Mouse (Mus musculus) midbrain, embryonic 12.5 days (tissue): ENCODE results near the gene Lmod2. TPM values are rescaled to one million over a fixed set of nuclear protein-coding genes. Genes with fewer than 3 reads are reported as not detected.

Source experiments
- ATAC-seq: fragments of 200-750 bp; cut with Nextera tagmentation; 2 replicates; pipeline ENCODE4 v1.8.0; 2017; ENCODE audit warnings: low read depth, moderate TSS enrichment, moderate library complexity; ENCODE audit not compliant: low FRiP score
- H3K27ac ChIP-seq: fragments of 300-500 bp; sonication (generic); replicated peaks from 2 replicates; pipeline ENCODE4 v1.5.1; 2016; ENCODE audit warnings: mild to moderate bottlenecking
- H3K27me3 ChIP-seq: fragments of 300-500 bp; sonication (generic); 2 replicates; pipeline ENCODE4 v1.6.1; 2016; ENCODE audit warnings: mild to moderate bottlenecking
- H3K36me3 ChIP-seq: fragments of 300-500 bp; sonication (generic); 2 replicates; pipeline ENCODE4 v1.6.1; 2016
- H3K4me1 ChIP-seq: fragments of 300-500 bp; sonication (generic); 2 replicates; pipeline ENCODE4 v1.6.1; 2016
- H3K4me2 ChIP-seq: fragments of 300-500 bp; sonication (generic); replicated peaks from 2 replicates; pipeline ENCODE4 v1.6.1; 2016; ENCODE audit warnings: mild to moderate bottlenecking, moderate library complexity
- H3K4me3 ChIP-seq: fragments of 300-500 bp; sonication (generic); 2 replicates; pipeline ENCODE4 v1.5.1; 2016; ENCODE audit warnings: mild to moderate bottlenecking
- H3K9ac ChIP-seq: fragments of 300-500 bp; sonication (generic); replicated peaks from 2 replicates; pipeline ENCODE4 v1.6.1; 2016; ENCODE audit warnings: mild to moderate bottlenecking, moderate library complexity
- H3K9me3 ChIP-seq: fragments of 300-500 bp; sonication (generic); 2 replicates; pipeline ENCODE4 v1.6.1; 2016; ENCODE audit warnings: mild to moderate bottlenecking
- WGBS: fragments of 180-500 bp; shearing (Covaris S2); methylation state at CpG from one replicate; pipeline ENCODE4 v1.1.7; 2016; 5-methylcytosine and 5-hydroxymethylcytosine counted together
- polyA plus RNA-seq: library from polyadenylated mRNA; unstranded; fragments of >200 nt; fragmentation: Nextera tagmentation; extraction: Ambion mirVana; gene quantifications from 2 replicates; pipeline ENCODE4 v1.2.1, GENCODE M21; 2016

Gene Lmod2
- polyA plus RNA-seq, 1 experiment from 2014 or later, result not detected

DNA sequence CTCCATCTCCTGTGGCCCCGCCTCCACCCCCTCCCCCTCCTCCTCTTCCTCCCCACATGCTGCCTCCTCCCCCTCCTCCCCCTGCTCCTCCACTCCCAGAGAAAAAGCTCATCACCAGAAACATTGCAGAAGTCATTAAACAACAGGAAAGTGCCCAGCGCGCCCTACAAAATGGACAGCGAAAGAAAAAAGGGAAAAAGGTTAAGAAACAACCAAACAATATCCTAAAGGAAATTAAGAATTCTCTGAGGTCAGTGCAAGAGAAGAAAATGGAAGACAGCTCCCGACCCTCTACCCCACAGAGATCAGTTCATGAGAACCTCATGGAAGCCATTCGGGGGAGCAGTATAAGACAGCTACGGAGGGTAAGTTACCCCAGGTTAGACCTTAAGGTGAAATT lies 6.7 kb downstream of the Lmod2 start:
- no peaks in the 10 kb centered on the region for H3K27me3 ChIP-seq
- 92% methylated on average over 7 of the region's 7 CpGs for WGBS
- no peaks in the 10 kb centered on the region for H3K36me3 ChIP-seq
- H3K9ac ChIP-seq, result no peak overlapping the region
- H3K9me3 ChIP-seq, result no peaks in the 10 kb centered on the region
- H3K4me2 ChIP-seq, result no peak overlapping the region
- H3K4me1 ChIP-seq, result no peaks in the 10 kb centered on the region
- no peak overlapping the region for H3K4me3 ChIP-seq
- H3K27ac ChIP-seq, result no peak overlapping the region
- no peak for ATAC-seq

DNA sequence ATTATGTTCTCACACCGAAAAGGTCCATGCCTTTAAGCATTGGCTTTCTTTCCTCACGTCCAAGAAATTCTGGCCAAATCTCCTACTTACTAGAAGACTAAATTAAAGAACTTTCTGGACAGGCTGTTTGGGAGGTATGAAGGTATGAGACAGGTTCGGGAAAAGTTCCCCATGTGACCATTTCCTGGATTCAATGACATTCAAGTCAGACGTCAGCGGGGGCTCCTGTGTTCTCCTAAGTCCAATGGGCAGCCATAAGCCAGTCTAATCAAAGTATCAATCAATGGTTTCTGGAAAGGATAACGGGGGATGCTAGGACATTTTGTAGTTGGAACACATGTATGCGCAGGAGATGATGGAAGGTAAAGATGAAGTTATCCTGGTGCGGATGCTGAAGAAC lies 8.1 kb downstream of the Lmod2 start:
- Histone ChIP-seq H3K36me3 (no peaks in the 10 kb centered on the region), H3K4me3 (no peak overlapping the region), H3K4me2 (no peak overlapping the region), H3K27me3 (no peaks in the 10 kb centered on the region), H3K9me3 (no peaks in the 10 kb centered on the region), H3K27ac (no peak overlapping the region), H3K4me1 (no peaks in the 10 kb centered on the region), H3K9ac (no peak overlapping the region)
- ATAC-seq, result no peak
- 91% methylated on average over 8 of the region's 8 CpGs for WGBS

DNA sequence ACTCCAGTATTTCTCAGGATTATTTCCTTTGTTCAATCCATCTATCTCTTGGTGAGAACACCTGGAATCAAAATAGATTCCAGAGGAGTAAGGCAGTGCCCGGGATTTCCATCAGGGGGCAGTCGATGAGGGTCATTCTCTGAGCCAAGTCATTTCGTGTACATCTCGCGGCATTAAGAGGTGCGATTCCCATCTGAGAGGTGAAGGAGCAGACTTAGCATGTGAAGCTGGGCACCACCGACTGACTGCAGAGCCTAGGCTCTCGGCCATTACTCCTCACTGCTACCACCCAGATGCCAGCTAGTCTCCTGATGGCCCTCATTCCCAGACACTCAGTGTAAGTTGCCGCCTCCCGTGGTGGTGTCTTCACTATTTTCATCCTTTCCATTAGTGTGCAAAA lies 8.9 kb downstream of the Lmod2 start:
- no peak for ATAC-seq
- no peak overlapping the region for H3K4me2 ChIP-seq
- no peak overlapping the region for H3K9ac ChIP-seq
- no peaks in the 10 kb centered on the region for H3K27me3 ChIP-seq
- no peaks in the 10 kb centered on the region for H3K9me3 ChIP-seq
- no peak overlapping the region for H3K4me3 ChIP-seq
- H3K36me3 ChIP-seq, result no peaks in the 10 kb centered on the region
- WGBS, result 83% methylated on average over 10 of the region's 10 CpGs
- H3K27ac ChIP-seq, result no peak overlapping the region
- H3K4me1 ChIP-seq, result no peaks in the 10 kb centered on the region

DNA sequence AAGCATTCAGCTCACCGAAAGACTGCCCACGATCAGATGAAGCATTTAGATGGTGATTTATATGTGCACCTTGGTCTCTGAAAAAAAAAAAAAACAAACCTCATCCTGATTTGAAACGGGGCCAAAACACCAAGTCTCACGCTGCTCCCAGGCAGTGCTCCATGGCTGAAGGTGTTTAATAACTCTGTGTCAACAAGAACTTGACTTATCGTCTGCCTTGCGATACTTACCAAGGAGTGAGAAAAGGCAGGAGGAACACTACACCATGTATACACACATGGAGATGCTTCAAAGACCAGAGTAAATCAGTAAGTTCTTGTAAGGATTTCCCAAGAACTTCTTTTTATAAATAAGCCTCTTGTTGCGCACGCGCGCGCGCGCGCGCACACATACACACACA lies 10.0 kb downstream of the Lmod2 start:
- Histone ChIP-seq H3K4me1 (no peaks in the 10 kb centered on the region), H3K9me3 (no peaks in the 10 kb centered on the region), H3K27me3 (no peaks in the 10 kb centered on the region), H3K9ac (no peak overlapping the region), H3K27ac (no peak overlapping the region), H3K4me3 (no peak overlapping the region), H3K4me2 (no peak overlapping the region), H3K36me3 (0 out of 2 replicates have a peak, but pooled peaks cover 6% of the 10 kb centered on the region)
- no peak for ATAC-seq
- 92% methylated on average over 15 of the region's 15 CpGs for WGBS

DNA sequence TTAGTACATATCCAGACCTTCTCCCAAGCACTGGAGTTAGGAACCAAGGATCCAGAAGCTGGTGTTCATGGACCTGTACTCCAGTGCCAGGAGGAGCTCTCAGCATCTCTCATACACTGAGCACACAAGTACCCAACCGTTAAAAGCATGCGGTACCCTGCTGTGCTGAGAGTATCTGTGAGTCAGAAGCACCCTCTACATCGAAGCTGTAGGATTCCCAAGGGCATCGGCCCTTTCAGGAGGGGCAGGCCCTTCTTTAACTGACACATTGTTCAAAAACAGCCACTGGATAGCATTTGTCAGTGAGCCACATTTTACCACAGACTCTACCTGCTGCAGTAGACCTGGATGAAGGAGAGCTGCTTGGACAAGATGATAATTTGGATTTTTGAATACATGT lies 10.6 kb downstream of the Lmod2 start:
- H3K4me1 ChIP-seq, result no peaks in the 10 kb centered on the region
- ATAC-seq, result no peak
- H3K4me3 ChIP-seq, result no peak overlapping the region
- no peak overlapping the region for H3K9ac ChIP-seq
- WGBS, result 76% methylated on average over 4 of the region's 4 CpGs
- no peak overlapping the region for H3K27ac ChIP-seq
- no peaks in the 10 kb centered on the region for H3K9me3 ChIP-seq
- peaks cover 9% of the 10 kb centered on the region; the same call in 1 of the 2 replicates for H3K36me3 ChIP-seq
- H3K4me2 ChIP-seq, result no peak overlapping the region
- H3K27me3 ChIP-seq, result no peaks in the 10 kb centered on the region

DNA sequence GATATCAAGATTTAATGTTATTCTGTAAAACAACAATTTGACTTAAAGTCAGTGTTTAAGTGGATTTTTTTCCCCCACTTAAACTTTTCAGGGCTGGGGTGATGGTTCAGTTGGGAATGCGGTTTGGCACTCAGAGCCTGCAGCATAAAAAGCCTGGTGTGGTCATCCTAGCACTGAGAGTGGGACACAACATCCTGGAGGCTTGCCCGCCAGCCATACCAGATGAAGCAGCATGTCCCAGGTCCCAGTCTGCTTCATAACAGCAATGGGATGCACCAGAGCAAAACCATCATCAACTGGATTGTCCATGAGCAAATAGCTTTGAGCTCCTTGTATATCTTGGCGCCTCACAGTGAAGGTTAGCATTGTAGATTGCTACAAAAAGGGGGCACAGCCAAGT lies 11.1 kb downstream of the Lmod2 start:
- ATAC-seq, result no peak
- WGBS, result 95% methylated on average over 3 of the region's 3 CpGs
- H3K9ac ChIP-seq, result no peak overlapping the region
- H3K27me3 ChIP-seq, result no peaks in the 10 kb centered on the region
- H3K4me1 ChIP-seq, result no peaks in the 10 kb centered on the region
- H3K36me3 ChIP-seq, result peaks cover 12% of the 10 kb centered on the region; the same call in 1 of the 2 replicates
- no peaks in the 10 kb centered on the region for H3K9me3 ChIP-seq
- H3K4me3 ChIP-seq, result no peak overlapping the region
- no peak overlapping the region for H3K27ac ChIP-seq
- no peak overlapping the region for H3K4me2 ChIP-seq

DNA sequence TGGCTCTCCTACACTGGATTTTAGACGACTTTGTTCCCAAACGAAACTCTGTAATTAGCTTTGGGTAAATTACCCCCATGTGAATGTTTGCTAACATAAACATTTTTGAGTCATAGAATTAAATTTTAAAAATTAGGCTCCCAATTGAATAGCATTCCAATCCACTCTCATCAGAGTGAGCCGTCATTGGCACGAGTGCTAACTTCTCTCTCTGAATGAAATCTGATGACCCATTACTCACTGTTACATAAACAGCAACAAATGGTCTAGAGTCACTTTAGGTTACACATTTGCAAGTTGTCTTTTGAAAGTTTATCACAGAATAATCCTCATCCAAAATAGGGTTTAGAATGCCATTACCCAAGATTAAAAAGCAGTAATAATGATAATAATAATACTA lies 12.0 kb downstream of the Lmod2 start:
- Histone ChIP-seq H3K27ac (no peak overlapping the region), H3K27me3 (no peaks in the 10 kb centered on the region), H3K4me2 (no peak overlapping the region), H3K9ac (no peak overlapping the region), H3K4me1 (no peaks in the 10 kb centered on the region), H3K4me3 (no peak overlapping the region), H3K36me3 (peaks cover 12% of the 10 kb centered on the region; the same call in 1 of the 2 replicates), H3K9me3 (no peaks in the 10 kb centered on the region)
- 87% methylated on average over 4 of the region's 4 CpGs for WGBS
- ATAC-seq, result no peak

DNA sequence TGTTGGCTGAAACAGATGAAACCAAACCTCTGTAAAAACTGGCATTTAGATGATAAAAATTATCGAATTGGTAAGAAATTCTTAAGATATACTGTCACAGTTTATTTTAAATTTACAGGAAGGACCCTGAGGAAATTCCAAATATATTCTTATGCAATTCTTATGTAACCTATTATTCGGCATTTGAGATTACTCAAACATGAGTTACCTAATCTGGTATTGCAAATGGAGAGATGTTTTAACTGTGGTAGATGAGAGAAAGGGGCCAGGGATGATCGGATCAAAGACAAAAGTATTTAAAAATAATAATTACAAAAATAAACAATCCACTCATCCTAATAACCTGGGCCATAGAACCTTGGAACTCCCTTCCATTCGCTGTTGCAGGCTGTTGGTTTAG lies 12.8 kb downstream of the Lmod2 start:
- Histone ChIP-seq H3K27ac (no peak overlapping the region), H3K27me3 (no peaks in the 10 kb centered on the region), H3K9me3 (no peaks in the 10 kb centered on the region), H3K9ac (no peak overlapping the region), H3K4me2 (no peak overlapping the region), H3K36me3 (peaks cover 15% of the 10 kb centered on the region), H3K4me1 (no peaks in the 10 kb centered on the region), H3K4me3 (no peak overlapping the region)
- ATAC-seq, result no peak
- WGBS, result 94% methylated on average over 4 of the region's 4 CpGs

- no peak overlapping the region for H3K4me3 ChIP-seq
- no peaks in the 10 kb centered on the region for H3K4me1 ChIP-seq
- H3K4me2 ChIP-seq, result no peak overlapping the region
- no peak for ATAC-seq
- H3K36me3 ChIP-seq, result peaks cover 23% of the 10 kb centered on the region
- no peak overlapping the region for H3K9ac ChIP-seq
- H3K27me3 ChIP-seq, result no peaks in the 10 kb centered on the region
- H3K9me3 ChIP-seq, result no peaks in the 10 kb centered on the region
- H3K27ac ChIP-seq, result no peak overlapping the region
- WGBS, result 91% methylated on average over 7 of the region's 7 CpGs
Measured at GRCm38 (mm10) chr6:24612074-24612755, 14.7 kb downstream of the Lmod2 start.

- Histone ChIP-seq H3K27ac (no peak overlapping the region), H3K4me3 (no peak overlapping the region), H3K27me3 (no peaks in the 10 kb centered on the region), H3K4me1 (no peaks in the 10 kb centered on the region), H3K9ac (no peak overlapping the region), H3K9me3 (no peaks in the 10 kb centered on the region), H3K36me3 (peaks cover 32% of the 10 kb centered on the region), H3K4me2 (no peak overlapping the region)
- 95% methylated on average over 6 of the region's 6 CpGs for WGBS
- ATAC-seq, result no peak
Measured at GRCm38 (mm10) chr6:24613346-24613745, 15.8 kb downstream of the Lmod2 start.

DNA sequence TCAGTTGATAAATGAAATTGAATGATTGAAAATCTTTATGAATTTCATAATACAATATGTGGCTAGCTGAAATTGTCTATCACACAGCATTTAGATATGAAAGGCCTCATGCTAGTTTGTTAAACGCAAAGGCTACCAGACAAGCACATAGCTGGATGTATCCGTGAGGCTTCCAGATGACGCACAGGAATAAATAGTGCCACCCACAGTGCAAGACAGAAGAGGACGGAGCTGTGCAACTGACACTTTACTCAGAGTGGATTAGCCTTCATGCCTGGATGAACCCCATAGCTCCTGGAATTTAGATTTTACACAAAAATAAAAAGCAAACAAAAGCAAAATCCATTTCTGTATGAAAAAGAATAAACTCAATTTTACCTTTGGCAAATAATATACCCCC lies 16.4 kb downstream of the Lmod2 start:
- Histone ChIP-seq H3K4me2 (no peak overlapping the region), H3K4me1 (no peaks in the 10 kb centered on the region), H3K9me3 (no peaks in the 10 kb centered on the region), H3K4me3 (no peak overlapping the region), H3K9ac (no peak overlapping the region), H3K27ac (no peak overlapping the region), H3K27me3 (no peaks in the 10 kb centered on the region), H3K36me3 (peaks cover 32% of the 10 kb centered on the region)
- ATAC-seq, result no peak
- 40% methylated on average over 4 of the region's 4 CpGs for WGBS

DNA sequence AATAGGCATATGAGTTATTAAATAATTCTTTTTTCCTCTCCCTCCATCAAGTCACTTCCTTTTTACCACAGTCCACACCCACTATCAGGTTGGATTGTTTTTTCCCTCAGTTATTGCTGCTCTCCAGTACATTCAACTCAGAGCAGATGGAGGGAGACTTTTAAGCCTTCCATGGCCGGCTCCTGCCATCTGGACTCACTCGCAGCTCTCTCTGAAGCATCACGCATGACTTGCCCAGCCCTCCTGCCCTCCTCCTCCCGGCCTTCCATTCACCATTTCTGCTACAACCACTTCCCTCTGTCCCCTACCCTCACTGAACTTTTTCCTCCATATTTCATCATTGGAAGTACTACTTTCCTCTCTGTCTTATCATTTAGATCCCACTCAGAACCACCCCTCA lies 19.2 kb downstream of the Lmod2 start:
- no peaks in the 10 kb centered on the region for H3K27me3 ChIP-seq
- no peak overlapping the region for H3K27ac ChIP-seq

More for the DNA sequence above, 19.2 kb downstream of the Lmod2 start:
- WGBS, result 81% methylated on average over 4 of the region's 4 CpGs
- no peak for ATAC-seq
- Histone ChIP-seq H3K4me1 (no peaks in the 10 kb centered on the region), H3K9ac (no peak overlapping the region), H3K36me3 (peaks cover 40% of the 10 kb centered on the region), H3K9me3 (no peaks in the 10 kb centered on the region), H3K4me3 (no peak overlapping the region), H3K4me2 (no peak overlapping the region)
